Mouse (Mus musculus) myocyte (in vitro differentiated cells): Measurements from ENCODE around the gene Pitx2.

Experiments
- E2F4 ChIP-seq: IDR thresholded peaks from one replicate; pipeline ENCODE4 v1.6.1; 2011; ENCODE audit warnings: mild to moderate bottlenecking, control low read depth, moderate library complexity; ENCODE audit not compliant: insufficient read depth
- MAX ChIP-seq: IDR thresholded peaks from one replicate; pipeline ENCODE4 v1.6.1; 2011; ENCODE audit warnings: low read depth, mild to moderate bottlenecking, control low read depth
- POLR2A ChIP-seq: IDR thresholded peaks from one replicate; pipeline ENCODE4 v1.6.1; 2011; ENCODE audit warnings: low read depth, mild to moderate bottlenecking, control low read depth, moderate library complexity; ENCODE audit not compliant: insufficient read length
- POLR2AphosphoS2 ChIP-seq: IDR thresholded peaks from one replicate; pipeline ENCODE4 v1.6.1; 2011; ENCODE audit warnings: low read depth, control low read depth; ENCODE audit not compliant: insufficient read length
- REST ChIP-seq: IDR thresholded peaks from one replicate; pipeline ENCODE4 v1.6.1; 2011; ENCODE audit warnings: mild to moderate bottlenecking, control low read depth, moderate library complexity; ENCODE audit not compliant: insufficient read depth, insufficient read length
- USF1 ChIP-seq: IDR thresholded peaks from one replicate; pipeline ENCODE4 v1.6.1; 2011; ENCODE audit warnings: low read depth, mild to moderate bottlenecking, control low read depth, moderate library complexity

DNA sequence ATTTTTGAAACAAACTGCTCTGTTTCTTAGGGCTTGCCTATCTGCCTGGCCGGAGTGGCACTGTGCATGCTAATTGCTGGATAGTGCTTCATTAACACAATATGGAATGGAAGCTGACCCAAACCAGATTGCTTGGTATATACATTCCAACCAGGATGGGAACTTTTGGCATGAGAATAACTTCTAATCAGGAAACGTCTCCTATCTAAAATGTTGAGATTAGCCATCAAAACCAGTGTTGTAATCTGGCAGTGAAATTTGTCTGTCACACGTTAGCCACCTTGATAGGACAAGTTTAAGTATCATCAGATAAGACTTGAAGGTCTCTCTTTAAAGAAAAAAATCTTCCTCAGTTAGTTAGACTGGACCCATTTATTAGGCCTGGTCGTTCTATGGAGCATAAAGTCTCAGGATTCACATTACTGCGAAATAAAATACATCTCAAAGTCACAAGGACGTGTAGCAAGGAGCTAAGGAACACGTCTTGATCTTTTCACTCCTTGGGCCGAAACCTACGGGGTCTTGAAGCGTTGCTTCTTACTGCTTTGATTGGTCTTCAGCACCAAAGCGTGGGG, 2.1 kb downstream of the Pitx2 start:
- TF ChIP-seq POLR2A (no peak), MAX (no peak), USF1 (no peak), POLR2AphosphoS2 (no peak), E2F4 (no peak), REST (no peak)
